Mouse (Mus musculus) T-cell, adult 2 months (primary cell): Measurements from ENCODE around the gene Gak.

ENCODE experiments used
- DNase-seq: peaks from one replicate; pipeline ENCODE4 v3.0.0; 2022; ENCODE audit warnings: low spot score

Gak gene

DNA sequence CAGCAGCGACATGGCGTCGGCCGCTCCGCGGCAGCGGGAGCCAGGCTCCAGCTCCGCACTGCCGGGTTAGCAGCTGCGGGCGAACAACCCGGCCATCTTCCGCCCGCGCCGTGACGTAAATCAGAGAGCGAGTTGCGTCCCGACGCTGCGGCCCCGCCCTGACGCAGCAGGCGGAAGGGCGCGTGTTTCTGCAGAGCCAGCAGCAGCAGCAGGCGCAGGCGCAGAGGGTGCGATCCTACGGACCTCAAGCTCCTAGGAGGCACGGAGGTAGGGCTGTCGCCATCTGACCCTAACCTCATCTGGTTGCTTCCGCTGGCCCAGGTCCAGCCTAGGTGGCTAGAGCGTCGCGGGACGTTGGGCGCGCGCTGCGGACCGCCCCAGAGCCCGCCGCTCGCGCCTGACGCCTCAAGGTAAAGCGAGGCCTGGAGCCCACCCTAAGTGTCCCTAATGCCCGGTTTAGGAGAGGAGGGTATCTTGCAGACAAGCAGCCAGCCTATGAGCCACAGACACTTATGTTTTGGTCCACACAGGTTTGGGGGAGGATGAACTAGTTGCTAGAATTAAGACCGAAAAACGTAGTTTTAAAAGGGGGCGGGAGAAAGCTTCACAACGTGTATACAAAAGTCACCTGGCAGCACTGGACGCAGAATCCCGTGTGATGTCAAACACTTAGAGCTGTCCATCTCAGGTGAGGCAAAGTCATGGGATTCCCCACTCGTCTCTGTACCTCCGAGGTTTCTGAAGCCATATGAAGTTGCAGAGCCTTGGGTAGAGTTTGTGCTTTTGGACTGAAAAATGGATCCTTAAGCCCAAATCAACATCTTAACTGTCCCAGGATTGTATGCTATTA lies at the start of gene Gak, which contains the start of gene Tmem175:
TSS of gene Gak (minus strand) at position 122 of the 850 bp plus-strand sequence.
TSS of gene Tmem175 (plus strand) at position 137 of the 850 bp plus-strand sequence.
- DNase-seq = peak; percentile 95

DNA sequence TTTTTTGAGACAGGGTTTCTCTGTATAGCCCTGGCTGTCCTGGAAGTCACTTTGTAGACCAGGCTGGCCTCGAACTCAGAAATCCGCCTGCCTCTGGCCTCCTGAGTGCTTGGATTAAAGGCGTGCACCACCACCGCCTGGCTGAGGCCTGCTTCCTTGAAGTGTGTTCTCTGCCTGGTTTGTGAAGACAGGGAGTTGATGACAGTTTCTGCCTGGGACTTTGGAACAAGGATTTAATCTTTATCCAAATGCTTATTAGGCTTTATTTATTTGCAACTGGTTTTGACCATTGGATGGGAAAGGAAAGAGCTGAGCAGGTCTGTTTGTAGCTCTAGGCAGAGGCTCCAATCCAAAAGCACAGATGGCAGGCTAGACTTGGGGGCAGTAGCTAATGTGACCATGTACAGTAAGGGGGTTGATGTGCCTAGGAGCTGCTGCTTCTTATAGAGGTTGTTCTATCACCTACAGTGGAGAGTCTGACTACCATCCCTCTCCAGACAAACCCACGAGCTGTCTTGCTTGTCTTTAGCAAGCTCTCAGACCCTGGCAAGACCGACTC lies 48.8 kb upstream of the Gak start:
- DNase-seq = no peak

DNA sequence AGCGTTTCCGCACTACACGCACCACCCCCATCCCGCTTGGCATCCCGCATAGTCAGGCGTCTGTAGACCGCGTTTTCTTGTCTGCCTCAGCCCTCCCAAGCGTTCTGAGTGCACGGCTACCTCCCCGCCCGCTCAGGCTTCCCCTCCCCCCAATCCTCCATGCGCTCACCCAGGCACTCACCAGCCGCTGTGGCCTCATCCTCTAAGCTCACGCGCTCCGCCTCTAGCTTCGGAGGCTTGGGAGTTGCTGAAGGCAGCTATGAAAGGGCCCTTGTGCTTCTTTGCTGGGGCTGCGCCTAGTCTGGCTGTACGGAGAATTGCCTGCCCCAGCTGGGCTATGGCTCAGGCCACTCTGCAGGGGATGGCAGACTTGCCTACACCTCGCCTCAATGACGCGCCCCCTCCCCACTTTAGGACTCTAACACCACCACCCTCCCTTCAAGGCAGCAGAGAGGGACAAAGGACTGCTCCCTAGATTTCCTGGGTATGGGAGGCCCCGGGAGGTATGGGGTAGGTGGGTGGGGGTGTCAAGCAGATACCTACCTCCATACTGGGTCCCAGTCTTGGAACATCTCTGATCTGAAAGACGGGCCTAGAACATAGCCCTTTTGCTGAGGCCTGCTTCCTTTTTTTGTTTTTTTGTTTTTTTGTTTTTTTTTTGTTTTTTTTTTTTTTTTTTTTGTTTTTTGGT lies 48.2 kb upstream of the Gak start:
- DNase-seq = no peak

DNA sequence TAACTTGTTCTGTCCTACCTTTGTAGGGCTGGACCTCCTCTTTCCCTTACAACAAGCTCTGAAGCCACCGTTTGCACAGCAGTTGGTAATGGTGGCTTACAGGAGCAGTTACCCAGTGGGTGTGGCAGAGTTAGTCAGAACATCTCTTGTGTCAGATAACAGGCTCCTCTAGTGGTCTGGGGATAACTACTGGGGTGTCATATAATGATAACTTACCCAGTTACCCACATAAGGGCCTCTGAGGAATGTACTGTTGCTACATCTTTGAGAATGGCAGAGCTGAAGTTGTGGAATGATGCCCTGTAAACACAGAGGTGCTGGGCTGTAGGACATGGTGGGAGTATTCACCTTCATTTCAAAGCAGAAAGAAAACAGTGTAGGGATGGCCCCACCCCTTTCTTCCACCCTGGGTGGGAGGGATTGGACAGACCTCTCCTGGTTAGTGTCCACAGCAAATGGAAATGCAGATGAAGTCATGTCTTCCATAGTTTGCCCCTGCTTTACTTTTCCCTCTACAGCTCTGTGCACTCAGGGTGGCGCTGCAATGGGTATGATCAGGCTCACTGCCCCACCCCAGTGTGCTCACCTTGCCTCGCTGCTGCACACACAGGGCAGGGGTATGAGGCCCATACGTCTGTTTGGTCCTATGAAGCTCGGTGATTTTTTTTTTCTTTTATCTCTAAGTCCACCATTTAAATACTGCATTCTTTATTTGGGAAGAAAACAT lies 47.4 kb upstream of the Gak start:
- no peak for DNase-seq

DNA sequence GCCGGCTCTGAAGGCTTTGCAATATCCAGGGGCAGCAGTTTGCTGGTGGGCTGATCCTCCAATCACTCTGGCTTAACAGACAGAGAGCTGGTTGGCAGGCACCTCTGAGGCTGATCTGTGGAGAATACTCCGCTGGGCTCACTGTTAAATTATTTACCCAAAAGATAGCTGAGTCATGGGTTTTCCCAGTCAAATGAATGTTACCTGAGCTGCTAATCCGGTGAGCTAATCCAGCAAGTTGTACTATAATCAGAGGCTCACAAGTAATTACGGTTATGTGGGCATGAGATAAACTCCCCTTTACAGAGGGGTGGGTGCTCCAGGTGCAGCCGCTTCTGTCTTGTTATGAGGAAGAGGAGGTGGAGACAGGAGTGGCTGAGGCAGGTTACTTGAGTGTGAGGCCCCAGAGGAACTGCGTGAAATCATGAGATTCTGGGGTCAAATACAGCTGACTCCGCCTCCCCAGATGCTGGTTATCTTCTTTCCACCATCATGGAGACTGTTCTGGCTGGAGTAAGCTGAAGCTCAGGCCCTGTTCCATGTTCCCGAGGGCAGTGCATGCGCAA lies 45.8 kb upstream of the Gak start, which contains the start of gene Slc26a1:
TSS of gene Slc26a1 (minus strand) at position 319 of the 566 bp plus-strand sequence.
- no peak for DNase-seq

DNA sequence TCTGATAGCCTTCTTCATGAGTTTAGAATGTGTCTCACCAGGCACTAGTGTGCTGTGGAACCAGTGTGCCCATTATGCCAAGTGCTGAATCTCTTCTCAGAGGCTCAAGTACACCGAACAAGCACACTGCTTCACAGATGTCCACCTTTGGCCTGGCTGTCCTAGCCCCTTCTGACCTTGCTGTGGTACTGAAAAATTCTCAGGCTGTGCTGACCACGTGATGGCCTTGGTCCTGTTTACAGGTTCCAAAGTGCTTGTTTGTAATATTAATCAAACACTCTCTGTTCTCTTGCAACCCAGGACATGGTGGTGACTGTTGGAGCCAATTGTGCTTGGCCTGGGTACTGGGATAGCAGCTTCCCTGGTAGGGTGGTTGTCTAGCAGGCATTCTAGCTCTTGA lies 45.1 kb upstream of the Gak start:
- no peak for DNase-seq

DNA sequence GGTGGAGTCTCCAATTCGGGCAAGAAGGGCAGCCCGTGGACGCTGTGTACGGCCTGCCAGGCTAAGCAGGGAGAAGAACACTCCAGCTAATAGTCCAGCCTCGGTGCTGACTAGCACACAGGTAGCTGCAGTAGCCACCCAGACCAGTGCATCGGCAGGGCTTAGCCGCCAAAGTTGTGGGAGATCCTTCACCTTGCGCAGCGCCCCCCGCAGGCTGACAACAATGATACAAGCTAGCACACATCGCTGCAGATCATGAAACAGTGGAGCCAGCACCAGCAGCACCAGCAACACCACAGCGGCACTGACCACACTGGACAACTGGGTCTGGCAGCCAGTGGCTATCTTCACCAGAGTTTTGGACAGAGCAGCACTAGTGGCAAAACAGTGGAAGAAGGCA lies 42.2 kb upstream of the Gak start:
- no peak for DNase-seq

DNA sequence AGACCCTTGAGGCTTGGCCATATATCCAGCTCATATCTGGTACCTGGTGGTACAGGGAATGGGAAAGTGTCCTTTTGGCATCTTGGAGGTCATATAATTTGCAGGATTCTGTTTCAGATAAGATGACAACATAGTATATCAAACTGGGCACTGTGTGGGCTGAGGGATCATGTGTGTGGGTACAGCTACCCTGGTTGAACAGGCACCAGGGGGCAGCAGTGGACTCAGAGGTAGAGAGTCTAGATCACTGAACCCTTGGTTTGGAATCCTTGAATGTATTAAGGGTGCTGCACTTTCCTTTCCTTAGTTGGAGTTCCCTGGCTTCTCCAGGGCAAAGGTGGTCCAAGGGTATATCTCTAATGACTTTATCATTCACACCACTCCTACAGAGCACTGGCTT lies 41.2 kb upstream of the Gak start:
- peak; percentile 22 for DNase-seq

DNA sequence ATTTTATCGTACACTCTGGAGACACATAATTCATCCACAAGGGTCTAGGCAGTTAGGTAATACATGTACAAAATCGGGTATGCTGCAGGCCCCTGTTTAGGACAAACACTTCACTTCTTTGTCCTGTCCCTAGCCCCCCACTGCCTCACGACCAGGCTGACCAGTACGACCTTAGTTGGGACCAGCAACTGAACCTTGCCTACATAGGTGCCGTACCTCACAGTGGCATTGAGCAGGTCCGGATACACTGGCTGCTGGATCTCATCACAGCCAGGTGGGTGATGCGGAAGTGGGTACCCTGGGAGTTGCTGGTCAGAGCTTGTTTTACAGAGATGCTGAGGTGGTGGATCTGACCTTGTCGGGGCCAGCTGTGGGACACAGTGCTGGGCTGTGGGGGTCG lies 40.4 kb upstream of the Gak start:
- DNase-seq = no peak

DNA sequence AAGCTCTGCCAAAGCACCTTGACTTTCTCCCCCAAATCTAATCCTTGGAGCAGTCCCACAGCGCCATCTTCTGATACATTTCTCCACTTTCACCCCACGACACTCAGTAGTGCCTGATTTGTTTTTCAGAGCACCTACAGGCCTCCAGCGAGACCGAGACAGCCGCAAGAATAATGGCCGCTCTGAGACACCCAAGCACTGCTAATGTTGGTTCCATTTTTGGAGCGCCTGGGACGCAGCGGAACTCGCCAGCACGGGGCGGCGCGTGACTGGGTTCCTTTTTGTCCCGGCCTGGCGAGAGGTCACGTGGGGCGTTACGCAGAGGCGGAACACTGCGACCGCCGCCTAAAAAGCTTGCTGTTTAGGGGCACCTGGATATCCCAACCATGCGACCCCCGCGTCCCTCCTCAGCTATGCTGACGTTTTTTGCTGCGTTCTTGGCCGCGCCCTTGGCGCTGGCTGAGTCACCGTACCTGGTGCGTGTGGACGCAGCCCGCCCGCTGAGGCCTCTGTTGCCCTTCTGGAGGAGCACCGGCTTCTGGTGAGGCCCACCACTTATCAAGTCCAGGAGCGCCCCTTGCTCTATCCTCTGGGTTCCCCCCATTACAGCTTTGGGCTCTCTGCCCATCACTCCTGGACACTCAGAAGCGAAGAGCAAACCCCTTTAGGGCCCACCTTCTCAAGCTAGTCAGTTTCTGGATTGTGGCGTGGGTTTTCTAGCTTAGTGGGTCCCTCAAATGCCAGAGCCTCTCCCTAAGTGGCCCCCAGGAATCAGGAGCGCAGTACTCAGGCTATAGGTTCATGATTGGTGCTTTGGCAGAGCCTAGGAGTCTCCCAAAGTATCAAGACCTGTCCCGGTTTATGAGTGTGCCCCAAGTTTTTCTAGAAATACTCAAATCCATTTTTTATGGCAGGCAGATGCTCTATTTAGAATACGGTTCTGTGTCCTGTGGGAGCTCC lies 39.7 kb upstream of the Gak start, which contains the start of gene Dgkq:
TSS of gene Dgkq (minus strand) at position 696 of the 960 bp plus-strand sequence.
- peak; percentile 85 for DNase-seq

DNA sequence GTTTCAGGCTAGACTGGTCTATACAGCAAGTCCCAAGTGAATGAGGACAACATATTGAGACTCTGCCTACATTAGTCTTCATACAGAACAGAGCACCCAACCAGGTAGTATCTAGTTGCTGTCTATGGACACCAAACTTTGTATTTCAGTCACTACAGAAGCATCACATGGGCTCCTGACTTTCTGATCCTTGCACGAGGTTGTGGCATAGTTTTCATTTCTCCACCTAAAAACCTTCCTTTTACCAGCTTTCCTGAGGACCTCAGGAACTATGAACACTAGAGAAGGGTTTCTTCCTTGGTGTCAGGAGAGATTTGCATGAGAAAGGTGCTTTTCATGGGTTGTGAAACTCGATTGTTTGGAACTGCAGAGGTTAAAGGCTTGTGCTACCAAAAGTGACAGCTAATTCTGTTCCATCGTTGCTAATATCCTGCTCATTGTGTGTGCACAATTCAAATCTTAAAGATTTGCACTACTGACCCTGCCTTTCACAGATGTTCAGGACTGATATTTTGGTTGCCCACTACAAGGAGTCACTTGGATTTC lies 38.9 kb upstream of the Gak start:
- no peak for DNase-seq

DNA sequence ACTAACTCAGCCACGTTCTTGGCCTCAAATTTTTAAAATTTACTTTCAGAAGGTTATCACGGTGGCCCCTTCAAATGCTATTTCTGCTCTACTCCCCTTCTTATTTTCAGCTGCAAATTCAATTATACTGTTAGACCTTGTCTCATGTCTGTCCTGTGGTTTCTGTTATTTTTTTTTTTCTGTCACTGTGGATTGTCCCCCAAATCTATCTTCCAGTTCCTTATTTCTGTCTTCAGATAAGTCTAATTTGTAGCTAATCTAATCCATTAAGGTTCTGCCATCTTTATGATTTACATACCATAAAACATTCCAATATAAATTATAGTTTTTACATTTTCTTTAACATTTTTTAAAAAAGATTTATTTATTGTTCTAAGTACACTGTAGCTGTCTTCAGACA lies 37.8 kb upstream of the Gak start:
- no peak for DNase-seq

DNA sequence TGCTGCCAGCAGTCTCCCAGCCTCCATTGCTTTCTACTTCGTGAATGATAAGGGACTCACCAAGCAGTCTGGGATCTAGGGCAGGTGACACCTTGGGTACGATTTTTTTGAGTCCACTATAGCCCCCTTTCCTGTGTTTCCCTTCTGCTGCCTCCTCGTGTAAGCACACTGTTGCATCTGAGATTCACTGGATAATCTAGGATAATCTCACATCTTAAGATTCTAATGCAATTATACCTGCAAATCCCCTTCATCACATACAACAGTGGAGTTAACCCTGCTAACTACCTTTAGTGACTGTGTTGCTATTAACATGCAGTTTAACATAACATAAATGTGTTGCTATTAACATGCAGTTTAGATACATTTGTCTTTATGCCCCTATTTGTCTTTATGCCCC lies 35.5 kb upstream of the Gak start:
- no peak for DNase-seq

DNA sequence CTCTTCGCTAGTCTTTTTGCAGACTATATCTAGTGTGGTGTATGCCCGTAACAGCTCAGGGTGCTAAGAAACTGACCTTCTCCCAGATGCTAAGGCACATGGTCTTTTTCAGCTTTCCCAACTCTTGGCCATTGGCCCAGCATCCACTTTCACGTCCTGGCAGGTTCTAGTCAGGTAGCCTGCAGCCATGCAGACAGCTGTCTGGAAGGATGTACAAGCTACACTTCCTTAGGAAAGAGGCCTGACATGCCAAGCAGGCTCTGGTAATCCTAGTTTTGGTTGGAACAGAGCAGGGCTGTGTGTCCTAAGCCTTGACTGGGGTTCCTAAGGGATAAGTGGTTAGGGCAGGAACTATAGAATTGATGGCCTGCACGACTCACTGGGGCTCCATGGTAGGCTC lies 33.2 kb upstream of the Gak start:
- DNase-seq = no peak

DNA sequence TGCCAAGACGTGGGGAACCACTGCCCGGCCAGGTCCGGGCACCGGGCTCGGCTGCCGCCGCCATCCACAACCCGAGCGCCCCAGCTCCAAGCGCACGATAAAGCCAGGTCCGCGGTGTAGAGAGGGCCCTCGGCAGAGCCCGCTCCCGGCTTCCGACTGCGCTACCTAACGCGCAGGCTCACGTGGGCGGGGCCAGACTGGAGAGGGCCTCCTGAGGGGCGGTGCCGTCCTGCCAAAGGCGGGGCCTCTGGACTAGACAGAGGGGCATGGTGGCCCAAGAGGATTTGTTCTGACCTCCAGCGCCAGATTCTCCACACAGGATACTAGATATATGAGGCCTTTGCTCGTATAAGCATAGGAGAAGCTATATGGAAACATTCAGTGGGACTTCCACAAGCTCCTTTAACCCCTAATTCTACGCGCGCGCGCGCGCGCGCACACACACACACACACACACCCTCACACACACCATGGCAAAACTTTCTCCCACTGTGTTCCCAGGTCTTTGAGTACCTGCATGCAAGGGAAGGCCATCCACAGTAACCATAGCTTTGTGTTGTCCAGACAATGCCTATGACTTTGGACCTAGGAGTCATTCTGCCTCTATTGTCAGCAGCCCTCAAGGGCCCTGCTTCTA lies 31.2 kb upstream of the Gak start:
- peak; percentile 80 for DNase-seq

DNA sequence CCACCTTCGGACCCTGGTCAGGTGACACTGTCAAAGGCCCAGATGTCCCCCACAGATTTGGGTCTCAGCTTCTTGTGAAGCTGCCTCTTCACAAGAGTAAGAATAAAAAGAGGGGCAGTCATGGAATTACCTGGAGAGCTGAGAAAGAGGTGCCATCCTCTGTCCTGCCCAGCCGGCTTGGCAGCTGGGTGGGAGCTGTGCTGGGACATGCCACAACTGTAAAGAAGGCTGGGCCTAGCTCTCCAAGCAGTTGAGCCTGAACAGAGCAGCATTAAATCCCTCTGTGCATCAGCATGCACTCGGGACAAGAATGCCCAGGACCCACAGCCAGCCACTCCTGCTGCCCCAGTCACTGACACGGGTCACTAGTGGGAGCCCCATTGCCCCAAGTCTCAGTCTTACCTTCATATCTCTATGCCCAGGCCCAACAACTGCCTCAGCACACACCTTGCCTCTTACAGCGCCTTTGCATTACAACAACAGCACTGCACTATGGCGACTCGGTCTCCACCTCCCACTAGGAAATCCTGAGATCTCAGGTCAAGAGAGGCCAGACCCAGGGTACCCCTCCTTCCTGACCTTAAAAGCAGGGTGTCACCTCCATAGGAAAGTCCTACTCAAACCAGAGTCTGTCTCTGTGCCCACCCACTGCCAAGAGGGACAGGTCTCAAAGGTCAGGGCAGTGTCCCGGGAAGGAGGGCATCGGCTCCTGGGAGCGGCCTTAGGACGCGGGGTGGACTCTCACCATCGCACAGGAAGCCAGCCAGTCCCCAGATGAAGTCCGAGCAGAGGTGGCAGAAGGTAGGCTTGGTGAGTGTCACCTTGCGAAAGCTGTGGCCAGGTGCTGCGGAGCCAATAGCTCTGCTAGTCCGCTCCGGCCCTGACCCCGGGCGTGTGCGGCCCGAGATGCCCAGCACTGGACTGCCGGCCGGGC lies 30.4 kb upstream of the Gak start, which contains the start of gene Idua:
TSS of gene Idua (plus strand) at position 634 of the 934 bp plus-strand sequence.
- DNase-seq = no peak

DNA sequence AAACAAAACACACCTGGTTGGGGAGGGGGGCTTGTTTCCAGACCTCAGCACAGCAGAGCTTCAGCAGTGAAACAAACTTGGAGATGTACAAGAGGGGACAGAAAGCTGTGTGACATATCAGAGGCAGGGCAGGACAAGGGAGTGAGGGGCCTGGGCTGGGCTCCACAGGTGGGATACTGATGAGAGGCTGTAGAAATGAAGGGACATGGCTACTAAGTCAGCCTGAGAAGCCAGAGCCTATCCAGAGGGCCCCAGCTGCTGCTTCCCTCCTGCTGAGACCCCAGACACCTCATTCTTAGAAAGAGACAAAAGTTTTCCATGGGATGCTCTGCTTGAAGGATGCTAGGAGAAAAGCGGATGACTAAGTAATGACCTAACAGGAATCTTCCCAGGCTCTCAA lies 29.1 kb upstream of the Gak start:
- no peak for DNase-seq

DNA sequence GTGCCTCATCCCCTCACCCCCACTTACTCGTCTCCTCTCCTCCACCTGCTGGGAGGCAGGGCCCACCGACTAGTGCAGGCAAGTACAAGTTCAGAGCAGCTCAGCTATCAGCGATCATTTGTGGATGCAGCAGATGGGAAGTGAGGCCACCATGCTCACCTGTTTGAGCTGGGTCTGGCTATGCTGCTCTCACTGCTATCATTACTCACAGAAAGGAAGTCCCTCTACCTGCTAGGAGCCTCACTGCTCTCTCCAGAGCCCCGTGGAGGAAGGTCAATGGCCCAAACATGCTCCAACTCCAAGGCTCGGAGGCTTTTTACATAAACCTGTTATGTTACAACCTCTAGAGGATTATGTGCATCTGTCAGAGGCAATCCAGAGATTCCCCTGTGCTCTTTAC lies 27.9 kb upstream of the Gak start:
- no peak for DNase-seq
